Mouse (Mus musculus): ENCODE measurements around the gene Mrpl42. TPM values are rescaled to one million over a fixed set of nuclear protein-coding genes. Genes with fewer than 3 reads are reported as not detected.

Mrpl42 gene
- polyA plus RNA-seq, 2 experiments, result 110 to 217 TPM

- no peak overlapping the region for H3K9ac ChIP-seq (replicated peaks)
- no peak for TF ChIP-seq EP300 (IDR thresholded peaks at IDR 0.05; ENCODE audit: low read depth)
- no peak for TF ChIP-seq CTCF (IDR thresholded peaks at IDR 0.05; ENCODE audit: low read depth)
- no peaks in the 10 kb centered on the region for H3K9me3 ChIP-seq (ENCODE audit: control insufficient read depth, low read length)
- no peak overlapping the region for H3K4me3 ChIP-seq (ENCODE audit: insufficient read depth in 1 of 2, low read depth in 2 of 2, low read length in 2 of 2)
- H3K36me3 ChIP-seq (replicated peaks; ENCODE audit: control insufficient read depth, insufficient read depth, low read depth), result no peaks in the 10 kb centered on the region
- WGBS (ENCODE audit: insufficient replicate concordance), result 54% methylated on average over 2 of the region's 2 CpGs
- peaks cover 0 to 3% of the 10 kb centered on the region in 2 experiments; a peak in 1 of 4 replicates for H3K4me1 ChIP-seq (replicated peaks; ENCODE audit: control insufficient read depth in 2 of 2, insufficient read depth in 2 of 2, low read length in 1 of 2)
- H3K27ac ChIP-seq, result no peak overlapping the region
- H3K27me3 ChIP-seq (ENCODE audit: control insufficient read depth, insufficient read depth, low read length), result no peaks in the 10 kb centered on the region
- no peak overlapping the region for H3K4me2 ChIP-seq (ENCODE audit: low read depth)
- DNase-seq (ENCODE audit: low read depth in 3 of 3, low spot score in 3 of 3), result no peak
- no peak for ATAC-seq (ENCODE audit: insufficient read depth)
Observed at GRCm38 (mm10) chr10:95456103-95456502, 45.6 kb downstream of the Mrpl42 start.

- no peak for ATAC-seq (ENCODE audit: insufficient read depth)
- no peak overlapping the region for H3K9ac ChIP-seq (replicated peaks)
- DNase-seq (ENCODE audit: low read depth in 3 of 3, low spot score in 3 of 3), result no peak
- no peak overlapping the region for H3K27ac ChIP-seq
- no peaks in the 10 kb centered on the region for H3K36me3 ChIP-seq (replicated peaks; ENCODE audit: control insufficient read depth, insufficient read depth, low read depth)
- H3K9me3 ChIP-seq (ENCODE audit: control insufficient read depth, low read length), result no peaks in the 10 kb centered on the region
- no peaks in the 10 kb centered on the region for H3K27me3 ChIP-seq (ENCODE audit: control insufficient read depth, insufficient read depth, low read length)
- peaks cover 0 to 3% of the 10 kb centered on the region in 2 experiments; a peak in 1 of 4 replicates for H3K4me1 ChIP-seq (replicated peaks; ENCODE audit: control insufficient read depth in 2 of 2, insufficient read depth in 2 of 2, low read length in 1 of 2)
- H3K4me2 ChIP-seq (ENCODE audit: low read depth), result no peak overlapping the region
- WGBS (ENCODE audit: insufficient replicate concordance), result 65% methylated on average over 5 of the region's 5 CpGs
- no peak overlapping the region for H3K4me3 ChIP-seq (ENCODE audit: insufficient read depth in 1 of 2, low read depth in 2 of 2, low read length in 2 of 2)
- TF ChIP-seq CTCF (IDR thresholded peaks at IDR 0.05; ENCODE audit: low read depth), result no peak
- TF ChIP-seq EP300 (IDR thresholded peaks at IDR 0.05; ENCODE audit: low read depth), result no peak
Observed at GRCm38 (mm10) chr10:95453282-95453681, 48.5 kb downstream of the Mrpl42 start.

GRCm38 (mm10) chr10:95449033-95449432 is 52.7 kb downstream of the Mrpl42 start:
- no peaks in the 10 kb centered on the region for H3K27me3 ChIP-seq (ENCODE audit: control insufficient read depth, insufficient read depth, low read length)
- 28% methylated on average over 6 of the region's 6 CpGs for WGBS (ENCODE audit: insufficient replicate concordance)
- no peaks in the 10 kb centered on the region for H3K4me1 ChIP-seq (replicated peaks; ENCODE audit: control insufficient read depth in 2 of 2, insufficient read depth in 2 of 2, low read length in 1 of 2)
- H3K4me2 ChIP-seq (ENCODE audit: low read depth), result no peak overlapping the region
- no peak overlapping the region for H3K27ac ChIP-seq
- H3K9ac ChIP-seq (replicated peaks), result no peak overlapping the region
- no peaks in the 10 kb centered on the region for H3K9me3 ChIP-seq (ENCODE audit: control insufficient read depth, low read length)
- no peaks in the 10 kb centered on the region for H3K36me3 ChIP-seq (replicated peaks; ENCODE audit: control insufficient read depth, insufficient read depth, low read depth)
- no peak for TF ChIP-seq EP300 (IDR thresholded peaks at IDR 0.05; ENCODE audit: low read depth)
- TF ChIP-seq CTCF (IDR thresholded peaks at IDR 0.05; ENCODE audit: low read depth), result no peak
- ATAC-seq (ENCODE audit: insufficient read depth) (no peak), DNase-seq (ENCODE audit: low read depth in 3 of 3, low spot score in 3 of 3) (no peak)
- no peak overlapping the region for H3K4me3 ChIP-seq (ENCODE audit: insufficient read depth in 1 of 2, low read depth in 2 of 2, low read length in 2 of 2)

- Histone ChIP-seq H3K4me2 (ENCODE audit: low read depth) (no peak overlapping the region), H3K36me3 (replicated peaks; ENCODE audit: control insufficient read depth, insufficient read depth, low read depth) (no peaks in the 10 kb centered on the region), H3K4me1 (replicated peaks; ENCODE audit: control insufficient read depth in 2 of 2, insufficient read depth in 2 of 2, low read length in 1 of 2) (no peaks in the 10 kb centered on the region), H3K9ac (replicated peaks) (no peak overlapping the region), H3K27ac (no peak overlapping the region), H3K9me3 (ENCODE audit: control insufficient read depth, low read length) (no peaks in the 10 kb centered on the region), H3K4me3 (ENCODE audit: insufficient read depth in 1 of 2, low read depth in 2 of 2, low read length in 2 of 2) (no peak overlapping the region), H3K27me3 (ENCODE audit: control insufficient read depth, insufficient read depth, low read length) (no peaks in the 10 kb centered on the region)
- WGBS (ENCODE audit: insufficient replicate concordance), result 67% methylated on average over 16 of the region's 16 CpGs
- DNase-seq (ENCODE audit: low read depth in 3 of 3, low spot score in 3 of 3) (no peak), ATAC-seq (ENCODE audit: insufficient read depth) (no peak)
- no peak for TF ChIP-seq CTCF (IDR thresholded peaks at IDR 0.05; ENCODE audit: low read depth)
- no peak for TF ChIP-seq EP300 (IDR thresholded peaks at IDR 0.05; ENCODE audit: low read depth)
Observed at GRCm38 (mm10) chr10:95447954-95448353, 53.8 kb downstream of the Mrpl42 start.

GRCm38 (mm10) chr10:95445104-95446056 is 56.4 kb downstream of the Mrpl42 start:
- no peak for ATAC-seq (ENCODE audit: insufficient read depth)
- H3K4me2 ChIP-seq (ENCODE audit: low read depth), result no peak overlapping the region
- H3K4me1 ChIP-seq (replicated peaks; ENCODE audit: control insufficient read depth in 2 of 2, insufficient read depth in 2 of 2, low read length in 1 of 2), result no peaks in the 10 kb centered on the region
- TF ChIP-seq CTCF (IDR thresholded peaks at IDR 0.05; ENCODE audit: low read depth) (no peak), EP300 (IDR thresholded peaks at IDR 0.05; ENCODE audit: low read depth) (no peak)
- WGBS (ENCODE audit: insufficient replicate concordance), result 66% methylated on average over 18 of the region's 18 CpGs
- no peak overlapping the region for H3K27ac ChIP-seq
- no peak overlapping the region for H3K9ac ChIP-seq (replicated peaks)
- H3K4me3 ChIP-seq (ENCODE audit: insufficient read depth in 1 of 2, low read depth in 2 of 2, low read length in 2 of 2), result no peak overlapping the region
- no peaks in the 10 kb centered on the region for H3K27me3 ChIP-seq (ENCODE audit: control insufficient read depth, insufficient read depth, low read length)
- no peaks in the 10 kb centered on the region for H3K36me3 ChIP-seq (replicated peaks; ENCODE audit: control insufficient read depth, insufficient read depth, low read depth)
- no peaks in the 10 kb centered on the region for H3K9me3 ChIP-seq (ENCODE audit: control insufficient read depth, low read length)
- no peak for DNase-seq (ENCODE audit: low read depth in 3 of 3, low spot score in 3 of 3)
